Comparison of ENCODE assay signal across 9 mouse cellular contexts in genomic region chr11:11873023-11873908, GRCm38 (mm10). TPM values are rescaled to one million over a fixed set of nuclear protein-coding genes. Genes with fewer than 3 reads are reported as not detected.
DNase-seq lines count a peak whose midpoint lies in the region; ATAC-seq and TF ChIP-seq lines count a peak whose summit lies in the region.
"Had no signal": no experiment of that assay in that cellular context is flagged by ENCODE, and none has a peak within 500 bp of the region (broad histone marks: within the 10 kb centered on the region; RNA-seq: fewer than 3 reads in every experiment).

No protein-coding gene starts in this region.

- DNase-seq in intestine, embryonic 14.5 days (ENCODE audit: low spot score), result peak; percentile 56
- DNase-seq in ZHBTc4 (ENCODE audit: low read depth, low spot score), result peak; percentile 42
- DNase-seq in gastrocnemius, postnatal 14 days, result peak; percentile 86
- DNase-seq in hindbrain, embryonic 14.5 days (ENCODE audit: low spot score), result no peak
- DNase-seq in midbrain, embryonic 14.5 days, result peak; percentile 64
- no peak for DNase-seq in frontal cortex, postnatal 25 days (ENCODE audit: low spot score in 2 of 2)
- DNase-seq in spleen, postnatal 4 days (ENCODE audit: low spot score in 2 of 2), result no peak

- peaks cover 38% of the 10 kb centered on the region for H3K4me1 ChIP-seq in intestine, embryonic 14.5 days (replicated peaks; ENCODE audit: control insufficient read depth, insufficient read depth, low read length)
- H3K4me1 ChIP-seq in intestine, postnatal 0 days (replicated peaks; ENCODE audit: control insufficient read depth, insufficient read depth, low read length), result peaks cover 2% of the 10 kb centered on the region; the same call in 1 of the 2 replicates
- H3K4me1 ChIP-seq in hindbrain, embryonic 14.5 days (replicated peaks; ENCODE audit: control insufficient read depth, insufficient read depth, low read length), result peaks cover 14% of the 10 kb centered on the region
- H3K4me1 ChIP-seq in midbrain, embryonic 14.5 days (ENCODE audit: control insufficient read depth, insufficient read depth, low read length), result peaks cover 10% of the 10 kb centered on the region; the same call in 1 of the 2 replicates

- no peak for TF ChIP-seq CTCF in intestine, postnatal 0 days (IDR thresholded peaks at IDR 0.05; ENCODE audit: low read depth)

- 46% methylated on average over 20 of the region's 20 CpGs for WGBS in intestine, embryonic 14.5 days
- 71% methylated on average over 20 of the region's 20 CpGs for WGBS in intestine, postnatal 0 days
- WGBS in hindbrain, embryonic 14.5 days, result 52% methylated on average over 20 of the region's 20 CpGs
- WGBS in midbrain, embryonic 14.5 days, result 40% methylated on average over 20 of the region's 20 CpGs

- intact Hi-C loops in gastrocnemius, postnatal 14 days (cut with DNase I; ENCODE audit: low total_unique reads), result no loop called here

- no peak for ATAC-seq in intestine, embryonic 14.5 days (replicated peaks; ENCODE audit: low FRiP score, low TSS enrichment, low read depth)
- ATAC-seq in intestine, postnatal 0 days, result no peak
- peak; percentile 52; the same call in 1 of the 2 replicates for ATAC-seq in hindbrain, embryonic 14.5 days (ENCODE audit: low FRiP score)
- ATAC-seq in midbrain, embryonic 14.5 days (ENCODE audit: low FRiP score, low TSS enrichment), result no peak

- H3K27ac ChIP-seq in intestine, embryonic 14.5 days (ENCODE audit: low read depth), result peak overlapping the region; percentile 80
- H3K27ac ChIP-seq in intestine, postnatal 0 days (ENCODE audit: low read depth, low read length), result no peak overlapping the region; the same call in 1 of the 2 replicates
- 0 out of 2 replicates have a peak overlapping the region, but pooled peaks have one; percentile 1 for H3K27ac ChIP-seq in hindbrain, embryonic 14.5 days
- H3K27ac ChIP-seq in midbrain, embryonic 14.5 days (replicated peaks; ENCODE audit: low read depth, low read length), result peak overlapping the region; percentile 27; the same call in 1 of the 2 replicates

- no peaks in the 10 kb centered on the region for H3K9me3 ChIP-seq in intestine, embryonic 14.5 days (ENCODE audit: control insufficient read depth, low read length)
- no peaks in the 10 kb centered on the region for H3K9me3 ChIP-seq in intestine, postnatal 0 days (ENCODE audit: control insufficient read depth)
- no peaks in the 10 kb centered on the region for H3K9me3 ChIP-seq in hindbrain, embryonic 14.5 days (ENCODE audit: control insufficient read depth, low read length)
- no peaks in the 10 kb centered on the region for H3K9me3 ChIP-seq in midbrain, embryonic 14.5 days (ENCODE audit: control insufficient read depth, low read length)
- H3K9me3 ChIP-seq: megakaryocyte, embryonic 14.5 days had no signal

- no peaks in the 10 kb centered on the region for H3K27me3 ChIP-seq in intestine, embryonic 14.5 days (replicated peaks; ENCODE audit: control insufficient read depth, insufficient read depth, low read length)
- H3K27me3 ChIP-seq in intestine, postnatal 0 days (replicated peaks; ENCODE audit: control insufficient read depth, insufficient read depth, low read length), result no peaks in the 10 kb centered on the region
- no peaks in the 10 kb centered on the region for H3K27me3 ChIP-seq in hindbrain, embryonic 14.5 days (ENCODE audit: control insufficient read depth, insufficient read depth, low read length)
- no peaks in the 10 kb centered on the region for H3K27me3 ChIP-seq in midbrain, embryonic 14.5 days (ENCODE audit: control insufficient read depth, insufficient read depth, low read length)

- H3K9ac ChIP-seq in intestine, embryonic 14.5 days (ENCODE audit: low read length), result no peak overlapping the region
- H3K9ac ChIP-seq in intestine, postnatal 0 days (ENCODE audit: low read depth, low read length), result no peak overlapping the region
- H3K9ac ChIP-seq in hindbrain, embryonic 14.5 days, result no peak overlapping the region
- H3K9ac ChIP-seq in midbrain, embryonic 14.5 days (replicated peaks; ENCODE audit: low read length), result no peak overlapping the region

- H3K36me3 ChIP-seq in intestine, embryonic 14.5 days (ENCODE audit: control insufficient read depth, insufficient read depth, low read length), result no peaks in the 10 kb centered on the region; the same call in 1 of the 2 replicates
- H3K36me3 ChIP-seq in intestine, postnatal 0 days (ENCODE audit: control insufficient read depth, insufficient read depth), result no peaks in the 10 kb centered on the region
- H3K36me3 ChIP-seq in hindbrain, embryonic 14.5 days (replicated peaks; ENCODE audit: control insufficient read depth, insufficient read depth), result no peaks in the 10 kb centered on the region
- no peaks in the 10 kb centered on the region for H3K36me3 ChIP-seq in midbrain, embryonic 14.5 days (ENCODE audit: control insufficient read depth, insufficient read depth, low read length)

- H3K4me2 ChIP-seq in intestine, embryonic 14.5 days (ENCODE audit: low read length), result no peak overlapping the region
- no peak overlapping the region for H3K4me2 ChIP-seq in intestine, postnatal 0 days (replicated peaks; ENCODE audit: low read depth)
- no peak overlapping the region for H3K4me2 ChIP-seq in hindbrain, embryonic 14.5 days (replicated peaks)
- H3K4me2 ChIP-seq in midbrain, embryonic 14.5 days (ENCODE audit: low read length), result no peak overlapping the region

- H3K4me3 ChIP-seq in intestine, embryonic 14.5 days (ENCODE audit: low read depth, low read length), result no peak overlapping the region
- H3K4me3 ChIP-seq in intestine, postnatal 0 days (ENCODE audit: low read depth, low read length), result no peak overlapping the region
- H3K4me3 ChIP-seq in hindbrain, embryonic 14.5 days (replicated peaks; ENCODE audit: low read length), result no peak overlapping the region
- H3K4me3 ChIP-seq in midbrain, embryonic 14.5 days (replicated peaks; ENCODE audit: low read depth, low read length), result no peak overlapping the region
- H3K4me3 ChIP-seq: megakaryocyte, embryonic 14.5 days had no signal

RNA-seq across cellular contexts. Expression of gene Ddc, which starts 24.7 kb away (rescaled TPM):
- polyA plus RNA-seq in intestine, embryonic 14.5 days (2014; fragmentation: Nextera tagmentation; extraction: Ambion mirVana), result 34.8 and 37.3 TPM in 2 replicates
- polyA plus RNA-seq in intestine, postnatal 0 days (2015; fragmentation: Nextera tagmentation; extraction: Ambion mirVana), result 19.2 and 20.9 TPM in 2 replicates
- total RNA-seq in gastrocnemius, postnatal 14 days (2021), result 10 to 100 TPM; 20.5 to 28.2 TPM
- polyA plus RNA-seq in hindbrain, embryonic 14.5 days (2014; fragmentation: Nextera tagmentation; extraction: Ambion mirVana), result 7.0 and 9.3 TPM in 2 replicates
- 24.0 and 25.3 TPM in 2 replicates for polyA plus RNA-seq in midbrain, embryonic 14.5 days (2014; fragmentation: Nextera tagmentation; extraction: Ambion mirVana)

Comparison
In these comparisons a context has a peak if more than half of its experiments do, and no peak if none do; other contexts are left out.
1. DNase-seq: peak in intestine, embryonic 14.5 days (single experiment), ZHBTc4 (single experiment), gastrocnemius, postnatal 14 days (single experiment) and midbrain, embryonic 14.5 days (single experiment); none in hindbrain, embryonic 14.5 days (single experiment), frontal cortex, postnatal 25 days (0 of 2) and spleen, postnatal 4 days (0 of 2).